Mouse (Mus musculus) hindbrain, embryonic 11.5 days (tissue): ENCODE measurements around the gene Bmx. TPM values are rescaled to one million over a fixed set of nuclear protein-coding genes. Genes with fewer than 3 reads are reported as not detected.

Source experiments
- ATAC-seq: fragments of 200-750 bp; cut with Nextera tagmentation; 2 replicates; pipeline ENCODE4 v1.8.0; 2017; ENCODE audit warnings: mild to moderate bottlenecking, moderate TSS enrichment, moderate library complexity; ENCODE audit not compliant: low FRiP score
- DNase-seq: peaks from one replicate; pipeline ENCODE4 v3.0.0-alpha.2; 2015; ENCODE audit warnings: low spot score
- H3K27ac ChIP-seq: fragments of 300-500 bp; sonication (generic); 2 replicates; pipeline ENCODE4 v1.5.1; 2014; ENCODE audit warnings: mild to moderate bottlenecking, low read depth, low read length
- H3K27me3 ChIP-seq: fragments of 300-500 bp; sonication (generic); 2 replicates; pipeline ENCODE4 v1.6.1; 2014; ENCODE audit warnings: mild to moderate bottlenecking, low read length, moderate library complexity, mixed read lengths; ENCODE audit not compliant: control insufficient read depth, insufficient read depth
- H3K36me3 ChIP-seq: fragments of 300-500 bp; sonication (generic); 2 replicates; pipeline ENCODE4 v1.6.1; 2014; ENCODE audit warnings: mild to moderate bottlenecking, low read length, moderate library complexity, mixed read lengths; ENCODE audit not compliant: control insufficient read depth, insufficient read depth
- H3K4me1 ChIP-seq: fragments of 300-500 bp; sonication (generic); replicated peaks from 2 replicates; pipeline ENCODE4 v1.6.1; 2014; ENCODE audit warnings: low read length, mixed read lengths; ENCODE audit not compliant: control insufficient read depth, insufficient read depth
- H3K4me2 ChIP-seq: fragments of 300-500 bp; sonication (generic); replicated peaks from 2 replicates; pipeline ENCODE4 v1.6.1; 2014; ENCODE audit warnings: mild to moderate bottlenecking, low read depth, low read length
- H3K4me3 ChIP-seq: fragments of 300-500 bp; sonication (generic); 2 replicates; pipeline ENCODE4 v1.5.1; 2014; ENCODE audit warnings: low read depth, low read length
- H3K9ac ChIP-seq: fragments of 300-500 bp; sonication (generic); 2 replicates; pipeline ENCODE4 v1.6.1; 2014; ENCODE audit warnings: low read depth, low read length
- H3K9me3 ChIP-seq: fragments of 300-500 bp; sonication (generic); 2 replicates; pipeline ENCODE4 v1.6.1; 2016; ENCODE audit warnings: low read length; ENCODE audit not compliant: control insufficient read depth
- WGBS: fragments of 180-500 bp; shearing (Covaris S2); extraction: QIAGEN DNeasy Blood & Tissue Kit; methylation state at CpG from one replicate; pipeline ENCODE4 v1.1.7; 2014; 5-methylcytosine and 5-hydroxymethylcytosine counted together
- polyA plus RNA-seq: library from polyadenylated mRNA; unstranded; fragments of >200 nt; fragmentation: Nextera tagmentation; extraction: Ambion mirVana; gene quantifications from 2 replicates; pipeline ENCODE4 v1.2.1, GENCODE M21; 2014

The Bmx gene
- polyA plus RNA-seq = 0.17 and 0.28 TPM in 2 replicates

- Histone ChIP-seq H3K27me3 (peaks cover 2% of the 10 kb centered on the region; the same call in 1 of the 2 replicates), H3K36me3 (no peaks in the 10 kb centered on the region), H3K9me3 (no peaks in the 10 kb centered on the region), H3K4me2 (no peak within 1 kb of the TSS), H3K9ac (no peak within 1 kb of the TSS), H3K27ac (no peak within 1 kb of the TSS), H3K4me3 (no peak within 1 kb of the TSS), H3K4me1 (no peaks in the 10 kb centered on the region)
- WGBS = 73% methylated on average over 8 of the region's 8 CpGs
- ATAC-seq = no peak
- DNase-seq = no peak
These were observed at the start of gene Bmx for GRCm38 (mm10) chrX:164258057-164258456. TSS of gene Bmx (minus strand) at chrX:164258193.

- ATAC-seq = no peak
- Histone ChIP-seq H3K9ac (no peak overlapping the region), H3K27ac (no peak overlapping the region), H3K36me3 (no peaks in the 10 kb centered on the region), H3K27me3 (no peaks in the 10 kb centered on the region), H3K9me3 (no peaks in the 10 kb centered on the region), H3K4me2 (no peak overlapping the region), H3K4me1 (no peaks in the 10 kb centered on the region), H3K4me3 (no peak overlapping the region)
- WGBS = 75% methylated on average over 2 of the region's 2 CpGs
- DNase-seq = no peak
These were observed 48.3 kb upstream of the Bmx start for GRCm38 (mm10) chrX:164306250-164306649.

GRCm38 (mm10) chrX:164291147-164291546 is 33.2 kb upstream of the Bmx start:
- no peak for DNase-seq
- H3K27me3 ChIP-seq = no peaks in the 10 kb centered on the region

GRCm38 (mm10) chrX:164287077-164287476 is 29.1 kb upstream of the Bmx start:
- no peak for ATAC-seq
- 59% methylated on average over 3 of the region's 3 CpGs for WGBS
- Histone ChIP-seq H3K27ac (no peak overlapping the region), H3K27me3 (no peaks in the 10 kb centered on the region; the same call in 1 of the 2 replicates), H3K9me3 (no peaks in the 10 kb centered on the region), H3K4me3 (no peak overlapping the region), H3K4me1 (no peaks in the 10 kb centered on the region), H3K9ac (no peak overlapping the region), H3K4me2 (no peak overlapping the region), H3K36me3 (no peaks in the 10 kb centered on the region)
- peak; percentile 16 for DNase-seq

More at GRCm38 (mm10) chrX:164291147-164291546, 33.2 kb upstream of the Bmx start:
- H3K27ac ChIP-seq = no peak overlapping the region
- H3K4me2 ChIP-seq = no peak overlapping the region
- H3K9me3 ChIP-seq = no peaks in the 10 kb centered on the region
- H3K4me1 ChIP-seq = no peaks in the 10 kb centered on the region
- H3K4me3 ChIP-seq = no peak overlapping the region
- H3K9ac ChIP-seq = no peak overlapping the region
- WGBS = 69% methylated on average over 5 of the region's 5 CpGs
- H3K36me3 ChIP-seq = no peaks in the 10 kb centered on the region
- ATAC-seq = no peak

GRCm38 (mm10) chrX:164283808-164284207 is 25.8 kb upstream of the Bmx start:
- ATAC-seq = no peak
- H3K27me3 ChIP-seq = peaks cover 2% of the 10 kb centered on the region; the same call in 1 of the 2 replicates
- no peaks in the 10 kb centered on the region for H3K9me3 ChIP-seq
- no peaks in the 10 kb centered on the region for H3K36me3 ChIP-seq
- no peak overlapping the region for H3K27ac ChIP-seq
- no peak overlapping the region for H3K4me2 ChIP-seq
- 84% methylated on average over 4 of the region's 4 CpGs for WGBS
- no peak overlapping the region for H3K9ac ChIP-seq
- H3K4me1 ChIP-seq = no peaks in the 10 kb centered on the region
- H3K4me3 ChIP-seq = no peak overlapping the region
- no peak for DNase-seq

GRCm38 (mm10) chrX:164280918-164281647 is 23.1 kb upstream of the Bmx start:
- Histone ChIP-seq H3K4me3 (no peak overlapping the region), H3K4me2 (no peak overlapping the region), H3K9me3 (no peaks in the 10 kb centered on the region), H3K27me3 (peaks cover 2% of the 10 kb centered on the region; the same call in 1 of the 2 replicates), H3K4me1 (no peaks in the 10 kb centered on the region), H3K36me3 (no peaks in the 10 kb centered on the region), H3K9ac (no peak overlapping the region), H3K27ac (no peak overlapping the region)
- WGBS = 81% methylated on average over 7 of the region's 7 CpGs
- ATAC-seq = no peak
- DNase-seq = no peak

- no peak overlapping the region for H3K27ac ChIP-seq
- no peak overlapping the region for H3K4me2 ChIP-seq
- no peaks in the 10 kb centered on the region for H3K27me3 ChIP-seq
- H3K4me1 ChIP-seq = no peaks in the 10 kb centered on the region
- no peaks in the 10 kb centered on the region for H3K9me3 ChIP-seq
- ATAC-seq = no peak
- 73% methylated on average over 3 of the region's 3 CpGs for WGBS
- no peak for DNase-seq
- H3K4me3 ChIP-seq = no peak overlapping the region
- H3K36me3 ChIP-seq = no peaks in the 10 kb centered on the region
- H3K9ac ChIP-seq = no peak overlapping the region
These were observed 17.5 kb upstream of the Bmx start for GRCm38 (mm10) chrX:164275536-164275935.

- ATAC-seq (no peak), DNase-seq (no peak)
- H3K4me2 ChIP-seq = no peak overlapping the region
- H3K27me3 ChIP-seq = no peaks in the 10 kb centered on the region; the same call in 1 of the 2 replicates
- H3K36me3 ChIP-seq = no peaks in the 10 kb centered on the region
- 88% methylated on average over 3 of the region's 3 CpGs for WGBS
- H3K4me1 ChIP-seq = no peaks in the 10 kb centered on the region
- no peaks in the 10 kb centered on the region for H3K9me3 ChIP-seq
- no peak overlapping the region for H3K9ac ChIP-seq
- H3K27ac ChIP-seq = no peak overlapping the region
- no peak overlapping the region for H3K4me3 ChIP-seq
These were observed 12.6 kb upstream of the Bmx start for GRCm38 (mm10) chrX:164270603-164271002.

GRCm38 (mm10) chrX:164269285-164269761 is 11.3 kb upstream of the Bmx start, which contains the start of gene Pir:
TSS of gene Pir (plus strand) at chrX:164269371.
- Histone ChIP-seq H3K9me3 (no peaks in the 10 kb centered on the region), H3K9ac (peak within 1 kb of the TSS; percentile 42), H3K27me3 (no peaks in the 10 kb centered on the region; the same call in 1 of the 2 replicates), H3K36me3 (no peaks in the 10 kb centered on the region), H3K4me3 (peak within 1 kb of the TSS; percentile 25), H3K27ac (no peak within 1 kb of the TSS), H3K4me2 (peak within 1 kb of the TSS; percentile 35), H3K4me1 (no peaks in the 10 kb centered on the region)
- WGBS = 22% methylated on average over 18 of the region's 20 CpGs
- DNase-seq = peak; percentile 54
- ATAC-seq = peak; percentile 92
